Mouse (Mus musculus) Muller cell, postnatal 12 days (primary cell): Measurements from ENCODE around the gene Galnt14.

Source experiments
- DNase-seq: peaks from one replicate; pipeline ENCODE4 v3.0.0-alpha.2; 2015; ENCODE audit errors: inconsistent ontology term

Gene Galnt14

GRCm38 (mm10) chr17:73572440-73572839 is 137.8 kb downstream of the Galnt14 start:
- peak; percentile 38 for DNase-seq

- DNase-seq = no peak
These were observed 138.3 kb downstream of the Galnt14 start for GRCm38 (mm10) chr17:73571961-73572360.

- DNase-seq = no peak
These were observed 142.0 kb downstream of the Galnt14 start for GRCm38 (mm10) chr17:73568204-73568603.

DNA sequence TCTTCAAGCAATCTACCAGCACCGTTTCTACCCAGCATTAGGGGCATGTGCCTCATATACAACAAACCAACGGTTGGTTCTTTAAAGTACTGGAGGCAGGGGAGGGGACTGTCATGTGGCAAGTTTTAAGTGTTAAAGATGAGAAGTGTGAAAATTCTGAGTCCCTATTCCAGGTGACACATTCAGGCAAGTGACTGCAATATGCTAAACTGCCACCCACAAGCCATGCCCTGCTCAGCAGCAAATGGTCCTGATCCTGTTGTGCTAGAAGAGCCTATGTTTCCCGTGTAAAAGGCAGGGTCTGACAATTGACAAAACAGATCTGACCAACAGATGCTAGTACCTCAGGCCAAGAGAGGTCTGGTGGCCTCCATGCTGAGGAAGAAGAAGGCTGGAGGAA is 149.1 kb downstream of the Galnt14 start:
- no peak for DNase-seq

- DNase-seq = no peak
These were observed 150.0 kb downstream of the Galnt14 start for GRCm38 (mm10) chr17:73560208-73560784.

GRCm38 (mm10) chr17:73559498-73559897 is 150.8 kb downstream of the Galnt14 start:
- DNase-seq = no peak

GRCm38 (mm10) chr17:73557101-73557500 is 153.2 kb downstream of the Galnt14 start:
- no peak for DNase-seq

- DNase-seq = no peak
These were observed 153.8 kb downstream of the Galnt14 start for GRCm38 (mm10) chr17:73556436-73556835.

DNA sequence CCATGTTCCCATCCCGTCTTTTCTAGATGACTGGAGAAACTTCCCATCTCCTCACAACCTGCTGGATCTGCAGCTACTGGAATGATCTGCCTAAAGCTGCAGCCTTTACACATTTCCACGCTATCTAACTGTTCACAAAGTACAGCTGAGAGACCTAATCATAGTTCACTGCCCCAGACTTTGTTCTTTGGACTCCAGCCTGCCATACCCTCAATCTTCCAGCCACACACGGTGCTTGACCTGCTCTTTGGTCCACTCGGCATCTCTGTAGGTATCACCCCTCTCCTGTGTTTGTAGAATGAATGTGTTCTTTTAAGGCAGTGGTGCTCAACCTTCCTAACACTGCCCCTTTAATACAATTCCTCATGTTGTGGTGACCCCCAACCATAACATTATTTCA is 155.6 kb downstream of the Galnt14 start:
- DNase-seq = no peak

- DNase-seq = no peak
These were observed 161.3 kb downstream of the Galnt14 start for GRCm38 (mm10) chr17:73548783-73549566.

DNA sequence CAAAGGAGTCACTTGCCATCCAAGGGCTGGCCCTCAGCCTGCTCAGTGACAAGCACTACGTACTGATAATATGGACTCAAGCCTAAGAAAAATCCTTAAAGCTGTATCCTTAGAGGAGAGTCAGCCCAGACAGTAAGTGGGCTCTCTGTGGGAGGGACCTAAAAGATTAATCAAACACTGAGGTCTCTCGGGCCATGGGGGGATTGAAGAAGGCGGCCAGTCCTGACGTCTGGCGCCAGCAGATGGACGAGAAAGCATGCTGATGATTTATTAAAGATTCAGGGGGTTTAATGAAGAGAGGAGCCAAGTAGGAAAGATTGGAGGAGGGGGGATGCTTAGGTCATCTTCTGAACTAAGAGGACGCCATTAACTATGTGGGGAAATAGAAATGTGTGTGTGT is 162.1 kb downstream of the Galnt14 start:
- no peak for DNase-seq

DNA sequence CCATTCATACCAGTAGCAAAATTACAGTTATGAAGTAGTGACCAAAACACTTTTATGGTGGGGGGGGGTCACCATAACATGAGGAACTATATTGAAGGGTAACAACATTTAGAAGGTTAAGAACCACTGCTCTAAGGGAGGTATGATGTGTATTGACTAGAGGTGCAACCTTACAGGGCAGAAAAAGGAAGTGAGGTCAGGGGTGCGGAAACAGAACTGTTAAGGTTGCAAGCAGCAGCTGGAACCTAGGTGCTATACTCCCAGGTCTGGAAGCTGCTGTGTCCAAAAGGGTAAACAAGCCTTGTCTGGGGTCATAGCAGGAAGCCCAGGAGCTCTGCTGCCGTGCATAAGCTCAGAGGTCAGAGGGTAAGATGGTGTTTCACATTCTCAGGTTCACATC is 162.8 kb downstream of the Galnt14 start:
- no peak for DNase-seq

- DNase-seq = no peak
These were observed 168.3 kb downstream of the Galnt14 start for GRCm38 (mm10) chr17:73541911-73542310.

GRCm38 (mm10) chr17:73541233-73541570 is 169.1 kb downstream of the Galnt14 start:
- DNase-seq = no peak

- DNase-seq = no peak
These were observed 169.6 kb downstream of the Galnt14 start for GRCm38 (mm10) chr17:73540409-73541232.

DNA sequence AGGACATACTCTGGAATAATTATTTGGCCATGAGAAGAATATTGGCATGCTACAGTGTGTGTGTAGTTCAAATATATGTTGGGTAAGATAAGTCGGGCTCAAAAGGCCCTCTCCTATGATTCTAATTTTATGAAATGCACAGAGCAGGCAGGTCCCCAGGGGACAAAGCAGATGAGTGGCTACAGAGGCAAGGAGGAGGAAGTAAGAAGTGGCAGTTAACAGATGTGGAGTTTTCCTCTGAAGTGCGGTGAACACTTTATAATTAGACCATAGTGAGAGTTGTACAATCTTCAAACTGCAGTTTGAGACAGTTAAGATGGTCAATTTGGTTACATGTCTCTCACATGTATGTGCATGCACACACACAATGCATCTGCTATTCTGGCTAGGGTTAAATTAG is 178.4 kb downstream of the Galnt14 start:
- no peak for DNase-seq

GRCm38 (mm10) chr17:73522169-73522568 is 188.1 kb downstream of the Galnt14 start:
- no peak for DNase-seq

- DNase-seq = no peak
These were observed 190.9 kb downstream of the Galnt14 start for GRCm38 (mm10) chr17:73519350-73519749.

GRCm38 (mm10) chr17:73518359-73518758 is 191.9 kb downstream of the Galnt14 start:
- no peak for DNase-seq

DNA sequence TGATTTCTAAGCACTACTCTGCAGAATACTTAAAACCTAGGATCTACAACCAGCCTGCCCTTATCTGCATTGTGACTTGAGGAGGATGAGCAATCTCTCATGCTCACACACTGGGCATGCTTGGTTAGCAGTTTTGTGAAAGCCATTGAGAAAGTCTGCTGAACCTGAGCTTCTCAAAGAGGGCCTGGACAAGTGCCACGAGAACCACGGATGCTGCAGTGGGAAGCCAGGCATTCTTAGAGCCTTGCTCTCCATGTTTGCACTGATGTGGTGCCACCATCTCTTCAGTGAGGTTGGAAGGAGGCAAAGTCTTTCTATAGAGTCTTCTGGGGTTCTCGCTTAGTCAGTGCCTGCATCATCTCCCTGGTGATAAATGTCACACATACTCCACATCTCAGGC is 194.7 kb downstream of the Galnt14 start:
- DNase-seq = peak; percentile 0

DNA sequence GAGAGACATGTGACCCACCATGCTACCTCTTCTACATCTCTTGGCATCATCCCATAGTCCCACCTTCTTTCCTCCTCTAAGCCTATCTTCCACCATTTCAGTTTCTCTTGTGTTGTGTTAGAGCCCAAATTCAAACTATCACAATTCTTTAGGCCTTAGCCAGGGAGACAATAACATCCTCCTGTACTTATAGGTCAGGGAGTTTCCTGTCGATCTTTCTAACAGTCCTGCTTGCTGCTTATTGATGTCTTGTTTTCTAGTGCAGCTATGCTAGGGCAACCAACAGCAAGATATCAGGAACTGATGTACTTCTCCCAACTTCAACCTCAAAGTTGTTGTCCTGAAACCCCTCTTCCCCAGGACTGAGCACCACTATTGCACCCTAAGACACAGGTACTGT is 195.4 kb downstream of the Galnt14 start:
- DNase-seq = no peak

DNA sequence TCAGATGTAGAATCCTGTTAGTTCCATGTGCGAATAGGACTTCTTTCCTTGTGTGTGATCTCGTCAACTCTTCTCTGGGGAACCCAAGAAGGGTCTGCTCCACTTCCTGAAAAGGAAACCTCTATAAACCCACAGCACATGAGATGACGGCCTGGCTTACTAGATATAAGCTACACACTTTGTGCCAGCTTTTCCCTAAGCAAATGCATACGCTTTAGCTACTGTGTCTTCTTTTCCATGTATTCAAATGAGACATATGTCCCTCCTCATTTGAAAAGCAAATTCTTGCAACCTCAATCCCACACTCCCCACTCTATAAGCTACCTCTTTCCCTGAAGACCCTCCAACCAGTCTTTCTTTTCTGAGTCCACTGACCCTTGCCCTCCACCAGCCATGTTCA is 196.0 kb downstream of the Galnt14 start:
- no peak for DNase-seq

DNA sequence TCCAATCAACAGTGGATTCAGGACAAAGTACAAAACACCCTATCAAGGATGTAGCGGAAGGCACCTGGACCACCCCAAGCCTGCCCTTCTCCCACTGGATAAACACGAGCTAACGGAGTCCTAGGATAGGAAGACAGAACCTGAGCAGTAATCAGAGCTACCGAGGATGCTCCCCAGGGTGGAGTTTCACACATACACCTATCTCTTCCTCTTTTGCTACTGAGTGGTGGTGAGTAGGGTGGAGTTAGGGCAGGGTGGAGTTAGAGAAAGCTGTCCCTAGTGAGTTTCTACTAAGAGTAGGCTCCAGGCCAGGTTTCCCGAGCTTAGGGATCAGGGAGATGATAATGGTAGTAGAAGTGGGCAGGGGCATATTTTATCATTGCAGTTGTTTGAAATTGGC is 197.4 kb downstream of the Galnt14 start:
- no peak for DNase-seq
